Mouse (Mus musculus): ENCODE data around the gene Skiv2l. TPM values are rescaled to one million over a fixed set of nuclear protein-coding genes. Genes with fewer than 3 reads are reported as not detected.
"Not testable (repeated sequence)": the region's sequence is repeated elsewhere in the genome, so short reads cannot be mapped to it uniquely, and the experiment has no call there.

Skiv2l gene
- total and polyA plus RNA-seq, 2 experiments from 2014 or later: 18.7 to 40.3 TPM

GRCm38 (mm10) chr17:34836155-34836855 is 13.7 kb downstream of the Skiv2l start:
- ATAC-seq (ENCODE audit: insufficient read depth, low read depth): peak; percentile 60
- peak overlapping the region; percentile 82 for H3K4me3 ChIP-seq (ENCODE audit: low read depth, low read length)
- H3K27ac ChIP-seq (ENCODE audit: low read depth): peak overlapping the region; percentile 59
- H3K9me3 ChIP-seq (replicated peaks; ENCODE audit: control insufficient read depth, low read length): no peaks in the 10 kb centered on the region
- H3K9ac ChIP-seq (replicated peaks; ENCODE audit: low read depth, low read length): peak overlapping the region; percentile 56
- peaks cover 17% of the 10 kb centered on the region for H3K4me1 ChIP-seq (ENCODE audit: control insufficient read depth, insufficient read depth)
- 4% methylated on average over 48 of the region's 48 CpGs for WGBS
- DNase-seq (ENCODE audit: low spot score): no peak
- peak overlapping the region; percentile 89 for H3K4me2 ChIP-seq (ENCODE audit: low read depth, low read length)
- no peak for TF ChIP-seq EP300 (IDR thresholded peaks at IDR 0.05; ENCODE audit: low read depth)
- no peak for TF ChIP-seq CTCF (IDR thresholded peaks at IDR 0.05; ENCODE audit: low read depth)
- peaks cover 45% of the 10 kb centered on the region for H3K36me3 ChIP-seq (replicated peaks; ENCODE audit: control insufficient read depth, insufficient read depth, low read length)
- H3K27me3 ChIP-seq (ENCODE audit: control insufficient read depth, insufficient read depth, low read length): no peaks in the 10 kb centered on the region

- H3K36me3 ChIP-seq (replicated peaks; ENCODE audit: control insufficient read depth, insufficient read depth, low read length): peaks cover 64% of the 10 kb centered on the region
- H3K9ac ChIP-seq (replicated peaks; ENCODE audit: low read depth, low read length); H3K4me3 ChIP-seq (ENCODE audit: low read depth, low read length); ATAC-seq (ENCODE audit: insufficient read depth, low read depth); H3K9me3 ChIP-seq (replicated peaks; ENCODE audit: control insufficient read depth, low read length); H3K4me1 ChIP-seq (ENCODE audit: control insufficient read depth, insufficient read depth); H3K27me3 ChIP-seq (ENCODE audit: control insufficient read depth, insufficient read depth, low read length); H3K27ac ChIP-seq (ENCODE audit: low read depth); H3K4me2 ChIP-seq (ENCODE audit: low read depth, low read length); DNase-seq (ENCODE audit: low spot score): not testable (repeated sequence)
- WGBS: 88% methylated on average over 1 of the region's 1 CpGs
Measured at GRCm38 (mm10) chr17:34830776-34831175, 19.2 kb downstream of the Skiv2l start.

GRCm38 (mm10) chr17:34814818-34815370 is 35.1 kb downstream of the Skiv2l start:
- no peak overlapping the region for H3K9ac ChIP-seq (replicated peaks; ENCODE audit: low read depth, low read length)
- H3K9me3 ChIP-seq (replicated peaks; ENCODE audit: control insufficient read depth, low read length): no peaks in the 10 kb centered on the region
- no peaks in the 10 kb centered on the region for H3K4me1 ChIP-seq (ENCODE audit: control insufficient read depth, insufficient read depth)
- no peak for DNase-seq (ENCODE audit: low spot score)
- H3K36me3 ChIP-seq (replicated peaks; ENCODE audit: control insufficient read depth, insufficient read depth, low read length): no peaks in the 10 kb centered on the region
- WGBS: 71% methylated on average over 7 of the region's 7 CpGs
- H3K27ac ChIP-seq (ENCODE audit: low read depth): no peak overlapping the region
- no peak overlapping the region for H3K4me2 ChIP-seq (ENCODE audit: low read depth, low read length)
- no peak for ATAC-seq (ENCODE audit: insufficient read depth, low read depth)
- no peaks in the 10 kb centered on the region for H3K27me3 ChIP-seq (ENCODE audit: control insufficient read depth, insufficient read depth, low read length)
- no peak for TF ChIP-seq CTCF (IDR thresholded peaks at IDR 0.05; ENCODE audit: low read depth)
- TF ChIP-seq EP300 (IDR thresholded peaks at IDR 0.05; ENCODE audit: low read depth): no peak
- no peak overlapping the region for H3K4me3 ChIP-seq (ENCODE audit: low read depth, low read length)

- H3K36me3 ChIP-seq (replicated peaks; ENCODE audit: control insufficient read depth, insufficient read depth, low read length); ATAC-seq (ENCODE audit: insufficient read depth, low read depth); DNase-seq (ENCODE audit: low spot score); H3K9me3 ChIP-seq (replicated peaks; ENCODE audit: control insufficient read depth, low read length); H3K27me3 ChIP-seq (ENCODE audit: control insufficient read depth, insufficient read depth, low read length); H3K4me1 ChIP-seq (ENCODE audit: control insufficient read depth, insufficient read depth); H3K4me2 ChIP-seq (ENCODE audit: low read depth, low read length); H3K4me3 ChIP-seq (ENCODE audit: low read depth, low read length); H3K27ac ChIP-seq (ENCODE audit: low read depth); H3K9ac ChIP-seq (replicated peaks; ENCODE audit: low read depth, low read length): not testable (repeated sequence)
- 59% methylated on average over 12 of the region's 12 CpGs for WGBS
- peak; percentile 45 for TF ChIP-seq CTCF (IDR thresholded peaks at IDR 0.05; ENCODE audit: low read depth)
Measured at GRCm38 (mm10) chr17:34813747-34814146, 36.3 kb downstream of the Skiv2l start.

GRCm38 (mm10) chr17:34811275-34811674 is 38.7 kb downstream of the Skiv2l start:
- H3K4me3 ChIP-seq (ENCODE audit: low read depth, low read length): no peak overlapping the region
- no peak overlapping the region for H3K9ac ChIP-seq (replicated peaks; ENCODE audit: low read depth, low read length)
- H3K27me3 ChIP-seq (ENCODE audit: control insufficient read depth, insufficient read depth, low read length): no peaks in the 10 kb centered on the region
- DNase-seq (ENCODE audit: low spot score) (no peak), ATAC-seq (ENCODE audit: insufficient read depth, low read depth) (no peak)
- H3K4me2 ChIP-seq (ENCODE audit: low read depth, low read length): no peak overlapping the region
- H3K9me3 ChIP-seq (replicated peaks; ENCODE audit: control insufficient read depth, low read length): no peaks in the 10 kb centered on the region
- H3K4me1 ChIP-seq (ENCODE audit: control insufficient read depth, insufficient read depth): no peaks in the 10 kb centered on the region
- H3K27ac ChIP-seq (ENCODE audit: low read depth): no peak overlapping the region
- TF ChIP-seq EP300 (IDR thresholded peaks at IDR 0.05; ENCODE audit: low read depth) (no peak), CTCF (IDR thresholded peaks at IDR 0.05; ENCODE audit: low read depth) (no peak)
- 63% methylated on average over 15 of the region's 15 CpGs for WGBS
- H3K36me3 ChIP-seq (replicated peaks; ENCODE audit: control insufficient read depth, insufficient read depth, low read length): no peaks in the 10 kb centered on the region

- not testable (repeated sequence) for H3K4me1 ChIP-seq (ENCODE audit: control insufficient read depth, insufficient read depth); H3K36me3 ChIP-seq (replicated peaks; ENCODE audit: control insufficient read depth, insufficient read depth, low read length); H3K27me3 ChIP-seq (ENCODE audit: control insufficient read depth, insufficient read depth, low read length); H3K27ac ChIP-seq (ENCODE audit: low read depth); ATAC-seq (ENCODE audit: insufficient read depth, low read depth); H3K9me3 ChIP-seq (replicated peaks; ENCODE audit: control insufficient read depth, low read length); H3K4me3 ChIP-seq (ENCODE audit: low read depth, low read length); H3K4me2 ChIP-seq (ENCODE audit: low read depth, low read length); DNase-seq (ENCODE audit: low spot score); H3K9ac ChIP-seq (replicated peaks; ENCODE audit: low read depth, low read length)
- WGBS: 70% methylated on average over 8 of the region's 8 CpGs
Measured at GRCm38 (mm10) chr17:34810811-34811210, 39.2 kb downstream of the Skiv2l start.

- H3K9ac ChIP-seq (replicated peaks; ENCODE audit: low read depth, low read length); H3K27ac ChIP-seq (ENCODE audit: low read depth); DNase-seq (ENCODE audit: low spot score); H3K4me2 ChIP-seq (ENCODE audit: low read depth, low read length); ATAC-seq (ENCODE audit: insufficient read depth, low read depth); H3K9me3 ChIP-seq (replicated peaks; ENCODE audit: control insufficient read depth, low read length); H3K4me1 ChIP-seq (ENCODE audit: control insufficient read depth, insufficient read depth); H3K36me3 ChIP-seq (replicated peaks; ENCODE audit: control insufficient read depth, insufficient read depth, low read length); H3K4me3 ChIP-seq (ENCODE audit: low read depth, low read length); H3K27me3 ChIP-seq (ENCODE audit: control insufficient read depth, insufficient read depth, low read length): not testable (repeated sequence)
- 80% methylated on average over 5 of the region's 5 CpGs for WGBS
Measured at GRCm38 (mm10) chr17:34810411-34810810, 39.6 kb downstream of the Skiv2l start.

All from heart, postnatal 0 days (tissue).